Mouse (Mus musculus) left cerebral cortex, adult 18-20 months (tissue): ENCODE results near the gene Eps15l1. TPM values are rescaled to one million over a fixed set of nuclear protein-coding genes. Genes with fewer than 3 reads are reported as not detected.
A peak's percentile ranks its signal among the peaks of the same experiment; 100 is the strongest.

Source experiments
- DNase-seq, 2 experiments: peaks; one replicate each; pipeline ENCODE4 v3.0.0; 2021 to 2022; ENCODE audit warnings: low spot score in 2 of 2, mixed read lengths in 1 of 2
- total RNA-seq, 2 experiments: library from RNA; stranded (reverse); gene quantifications; 2 replicates each; pipeline ENCODE4 v1.2.3; 2021

Gene Eps15l1
- total RNA-seq, 2 experiments from 2014 or later, result 62.2 to 63.4 TPM

GRCm38 (mm10) chr8:72351405-72352005 is 69.8 kb downstream of the Eps15l1 start:
- DNase-seq, result no peak

DNA sequence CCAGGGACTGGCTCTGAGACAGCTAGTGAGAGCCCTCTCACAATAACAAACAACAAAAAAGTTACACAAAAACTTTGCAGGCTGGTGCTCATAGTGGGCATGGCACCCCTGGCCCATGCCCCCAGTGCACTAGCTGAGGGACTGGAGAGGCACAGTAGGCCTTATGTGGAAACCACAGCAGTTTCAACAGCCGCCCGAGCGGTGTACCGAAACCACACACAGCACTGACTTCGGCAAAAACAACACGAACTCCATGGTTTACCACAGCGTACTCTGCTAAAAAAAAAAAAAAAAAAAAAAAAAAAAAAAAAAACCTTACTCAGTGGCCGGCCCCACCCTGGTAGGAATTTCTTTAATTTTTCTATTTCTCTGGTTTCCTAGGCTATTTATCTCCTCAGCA is 70.5 kb downstream of the Eps15l1 start:
- DNase-seq, result no peak

GRCm38 (mm10) chr8:72349838-72350237 is 71.4 kb downstream of the Eps15l1 start:
- DNase-seq, result no peak

DNA sequence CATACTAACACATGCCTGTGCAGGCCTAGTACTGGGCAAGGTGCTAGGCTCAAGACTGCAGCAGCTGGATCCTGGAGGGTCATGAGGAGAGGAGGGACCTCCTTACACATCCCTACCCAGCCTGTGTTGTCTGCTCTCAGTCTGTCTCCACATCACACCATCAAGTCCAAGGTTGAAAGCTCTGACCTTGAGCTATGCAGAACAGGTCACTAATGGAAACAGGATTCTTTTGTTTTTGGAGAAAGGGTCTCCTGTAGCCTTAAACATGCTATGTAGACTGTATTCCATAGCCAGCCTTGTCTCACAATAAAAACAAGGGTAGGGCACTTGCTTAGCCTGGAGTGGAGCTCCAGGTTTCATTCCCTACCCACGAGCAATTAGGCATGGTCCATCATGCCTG is 72.3 kb downstream of the Eps15l1 start:
- no peak for DNase-seq

GRCm38 (mm10) chr8:72348114-72348513 is 73.1 kb downstream of the Eps15l1 start:
- DNase-seq, result no peak

- no peak for DNase-seq
Measured at GRCm38 (mm10) chr8:72347553-72347952, 73.7 kb downstream of the Eps15l1 start.

DNA sequence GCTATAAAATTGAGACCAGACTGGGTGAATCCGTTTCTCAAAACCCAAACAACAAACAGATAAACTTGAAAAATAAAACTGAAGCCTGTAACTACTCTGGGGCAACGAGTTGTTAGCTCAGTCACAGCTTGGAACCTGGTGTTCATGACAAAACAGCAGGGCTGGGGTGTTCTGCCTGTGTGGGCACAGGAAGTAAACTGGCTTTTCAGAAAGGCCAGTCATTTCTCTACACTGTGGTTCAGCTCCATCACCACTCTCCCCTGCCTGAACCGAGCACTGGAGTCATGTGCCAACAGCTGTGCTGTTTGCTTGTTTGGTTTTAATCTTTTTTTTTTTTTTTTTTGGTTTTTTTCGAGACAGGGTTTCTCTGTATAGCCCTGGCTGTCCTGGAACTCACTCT is 77.5 kb downstream of the Eps15l1 start:
- DNase-seq, result no peak

- DNase-seq, result no peak
Measured at GRCm38 (mm10) chr8:72342556-72343300, 78.5 kb downstream of the Eps15l1 start.

- no peak for DNase-seq
Measured at GRCm38 (mm10) chr8:72337034-72337433, 84.2 kb downstream of the Eps15l1 start.

DNA sequence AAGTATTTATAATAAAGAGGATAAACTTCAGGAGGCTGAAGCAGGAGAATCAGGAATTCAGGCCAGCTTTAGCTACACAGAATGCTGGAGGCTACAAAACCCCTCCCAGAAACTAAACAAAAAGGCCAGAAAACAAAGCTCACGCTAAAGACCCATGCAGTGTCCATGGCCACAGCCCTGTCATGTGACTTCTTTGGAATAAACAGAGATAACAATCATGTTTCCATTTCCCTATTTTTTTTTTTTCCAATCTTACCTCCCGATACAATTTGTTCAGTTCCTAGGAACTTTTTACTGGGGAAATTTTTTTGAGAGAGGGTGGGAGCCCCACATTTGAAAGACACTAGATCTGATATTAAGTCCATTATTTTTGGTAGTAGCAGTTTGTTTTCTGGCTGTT is 85.0 kb downstream of the Eps15l1 start:
- DNase-seq, result no peak

DNA sequence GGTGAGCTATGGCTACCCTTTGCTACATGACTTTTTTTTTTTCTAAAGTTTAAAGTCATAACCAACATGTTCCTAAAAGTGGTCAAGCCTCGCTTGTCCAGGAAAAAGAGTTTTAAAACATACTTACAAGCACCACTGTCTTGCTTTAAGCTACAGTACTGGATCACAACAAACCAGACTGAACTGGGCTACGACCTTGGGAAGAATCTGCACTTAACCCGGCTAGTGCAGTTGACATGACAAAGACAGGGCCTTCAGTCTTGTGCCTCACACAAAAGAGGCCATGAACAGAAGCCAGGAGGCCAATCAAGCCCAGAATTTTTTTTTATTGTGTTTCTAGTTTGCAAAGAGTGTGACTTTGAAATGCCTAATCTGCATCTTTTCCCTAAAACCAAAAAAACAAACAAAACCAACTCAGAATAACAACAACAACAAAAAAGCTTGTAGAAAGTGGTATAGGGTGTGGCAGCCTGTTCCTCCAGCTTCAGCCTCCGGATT is 87.1 kb downstream of the Eps15l1 start:
- DNase-seq, result no peak

DNA sequence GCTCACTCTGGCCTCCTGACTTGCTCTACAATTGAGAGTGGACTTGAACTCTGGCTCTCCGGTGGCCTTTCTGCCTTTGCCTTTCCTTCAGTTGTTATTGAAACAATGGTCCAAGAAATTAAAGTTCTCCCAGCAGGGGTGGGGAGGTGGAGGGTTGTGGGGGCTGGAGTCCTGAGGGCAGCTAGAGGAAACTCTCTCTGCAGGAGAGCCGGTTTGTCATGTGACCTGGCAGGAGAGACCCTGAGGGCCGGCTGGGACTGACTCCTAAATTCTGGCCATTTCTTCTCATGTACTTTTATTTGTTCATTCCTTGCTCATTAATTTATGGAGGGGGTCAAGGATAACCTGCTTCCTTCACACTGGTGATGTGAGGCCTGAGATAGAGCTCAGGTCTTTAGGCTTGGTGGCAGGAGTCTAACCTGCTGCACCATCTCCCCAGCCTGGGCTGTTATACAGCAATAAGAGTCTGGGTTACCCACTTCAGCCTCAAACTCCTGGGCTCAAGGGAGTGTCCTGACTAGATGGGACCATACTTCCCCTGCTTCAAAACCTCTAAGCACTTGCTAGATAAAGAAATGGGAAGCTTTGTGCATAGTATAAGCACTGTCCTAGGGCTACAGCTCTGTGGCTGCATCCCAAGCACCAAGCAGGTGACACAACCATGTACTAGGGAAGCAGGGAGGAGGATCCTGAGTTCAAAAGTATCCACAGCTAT is 87.7 kb downstream of the Eps15l1 start:
- no peak for DNase-seq

DNA sequence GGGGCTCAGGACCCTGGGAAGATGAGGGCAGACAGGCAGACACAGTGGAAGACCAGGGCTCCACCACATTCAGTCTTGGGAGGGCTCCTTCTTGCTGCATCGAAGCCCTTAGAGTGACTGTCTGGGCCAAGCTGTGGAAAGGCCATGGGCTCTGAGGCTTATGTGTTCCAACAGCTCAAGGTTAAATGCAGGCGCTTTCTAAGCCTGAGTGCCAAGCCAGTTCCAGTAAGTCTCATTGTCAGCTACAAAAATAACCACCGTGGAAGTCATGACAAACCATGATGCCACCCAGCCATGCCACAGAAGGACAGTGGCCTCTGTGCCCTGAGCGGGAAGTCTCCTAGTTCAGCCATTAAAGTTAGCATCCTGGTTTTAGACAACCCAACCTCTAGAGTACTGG is 89.6 kb downstream of the Eps15l1 start:
- no peak for DNase-seq

DNA sequence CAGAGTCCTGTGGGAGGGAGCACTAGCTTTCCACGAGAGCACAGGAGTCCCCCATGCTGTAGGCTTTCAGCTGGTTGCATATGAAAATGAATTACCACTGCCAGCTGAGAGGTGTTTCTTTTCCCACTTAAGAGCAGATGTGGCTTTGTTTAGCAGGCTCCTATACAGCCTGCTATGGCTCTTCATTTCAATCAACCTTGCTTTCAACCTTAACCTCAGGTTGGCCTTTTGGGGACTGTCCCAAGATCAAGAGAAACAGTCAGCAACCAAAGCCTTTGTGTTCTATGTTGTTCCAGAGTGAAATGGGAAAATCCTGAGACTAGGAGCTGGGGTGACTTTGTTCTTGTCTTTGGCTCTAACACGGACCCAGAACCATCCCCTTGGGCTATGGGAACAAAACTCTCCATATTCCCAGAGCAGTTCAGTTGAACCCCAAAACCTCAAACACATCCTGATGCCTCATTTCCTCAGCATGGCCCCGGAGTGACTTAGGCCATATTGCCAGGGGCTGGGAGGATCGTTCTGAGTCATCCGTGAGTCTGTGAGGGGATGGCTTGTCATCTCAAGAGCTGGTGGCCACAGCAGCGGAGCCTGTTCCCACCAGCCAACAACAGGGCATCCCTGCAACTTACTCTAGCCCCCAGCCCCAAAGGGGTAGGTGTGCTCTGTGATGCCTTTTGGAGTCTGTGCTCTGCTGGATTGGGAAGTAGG is 90.3 kb downstream of the Eps15l1 start:
- DNase-seq, result no peak

GRCm38 (mm10) chr8:72329116-72329515 is 92.1 kb downstream of the Eps15l1 start:
- no peak for DNase-seq

- DNase-seq, result no peak
Measured at GRCm38 (mm10) chr8:72324708-72325107, 96.6 kb downstream of the Eps15l1 start.

DNA sequence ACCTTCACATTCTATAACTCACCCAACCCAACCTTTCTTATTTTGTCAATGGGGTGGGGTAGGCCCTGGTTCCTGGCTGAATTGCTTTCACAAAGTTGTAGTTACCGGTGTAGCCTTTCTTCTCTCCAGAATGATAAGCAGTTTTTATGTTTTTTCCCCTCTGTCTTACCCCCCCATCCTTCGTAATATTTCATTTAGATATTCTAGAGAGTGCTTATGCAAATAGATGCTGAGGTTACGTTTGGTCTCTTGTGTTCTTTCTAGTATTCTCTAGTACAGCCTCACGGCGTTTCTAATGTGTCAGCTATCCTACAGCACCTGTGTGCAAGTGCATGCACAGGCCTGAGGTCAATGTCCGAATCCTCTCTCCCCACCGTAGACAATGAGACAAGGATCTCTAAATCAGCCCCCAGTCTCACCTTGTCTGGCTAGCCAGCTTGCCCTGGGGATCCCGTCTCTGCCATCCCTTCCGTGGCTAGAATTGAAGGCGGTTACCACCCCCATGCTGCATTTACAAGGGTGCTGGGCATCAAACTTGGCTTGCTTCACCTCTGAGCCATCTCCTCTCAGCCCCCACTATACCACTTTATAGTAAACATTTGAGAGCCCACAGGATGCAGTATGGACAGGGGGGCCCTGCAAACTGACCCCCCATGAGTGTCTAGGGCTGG is 97.1 kb downstream of the Eps15l1 start:
- DNase-seq, result no peak

DNA sequence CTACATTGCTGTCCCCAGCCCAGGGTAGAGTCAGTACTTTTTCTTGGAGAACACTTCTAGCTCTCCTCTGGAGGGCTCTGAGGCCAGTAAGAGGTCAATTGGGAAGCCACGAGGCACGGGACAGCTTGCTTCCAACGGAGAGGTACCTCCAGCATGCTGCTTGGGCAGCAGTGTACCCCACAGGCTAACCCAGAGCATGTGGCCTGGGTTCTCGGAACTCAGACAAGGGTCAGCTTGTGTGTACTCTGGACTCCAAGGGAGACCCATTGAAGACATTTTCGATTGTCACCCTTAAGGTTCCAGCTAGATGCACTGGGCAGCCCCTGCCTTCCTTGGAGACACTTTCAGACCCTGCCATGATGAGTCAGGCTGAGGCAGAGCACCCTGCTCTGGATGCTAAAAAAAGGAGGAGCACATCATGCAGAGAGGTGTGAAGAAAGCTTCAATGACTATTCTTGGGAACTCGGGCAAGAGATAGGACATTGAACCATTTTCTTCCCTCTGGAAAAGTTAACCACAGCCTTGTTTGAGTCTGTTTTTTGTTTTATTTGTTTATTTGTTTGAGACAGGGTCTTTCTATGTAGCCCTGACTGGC is 98.0 kb downstream of the Eps15l1 start:
- DNase-seq, result peak in 1 of 2 experiments; percentile 28

GRCm38 (mm10) chr8:72322471-72322889 is 98.8 kb downstream of the Eps15l1 start:
- DNase-seq, result no peak

DNA sequence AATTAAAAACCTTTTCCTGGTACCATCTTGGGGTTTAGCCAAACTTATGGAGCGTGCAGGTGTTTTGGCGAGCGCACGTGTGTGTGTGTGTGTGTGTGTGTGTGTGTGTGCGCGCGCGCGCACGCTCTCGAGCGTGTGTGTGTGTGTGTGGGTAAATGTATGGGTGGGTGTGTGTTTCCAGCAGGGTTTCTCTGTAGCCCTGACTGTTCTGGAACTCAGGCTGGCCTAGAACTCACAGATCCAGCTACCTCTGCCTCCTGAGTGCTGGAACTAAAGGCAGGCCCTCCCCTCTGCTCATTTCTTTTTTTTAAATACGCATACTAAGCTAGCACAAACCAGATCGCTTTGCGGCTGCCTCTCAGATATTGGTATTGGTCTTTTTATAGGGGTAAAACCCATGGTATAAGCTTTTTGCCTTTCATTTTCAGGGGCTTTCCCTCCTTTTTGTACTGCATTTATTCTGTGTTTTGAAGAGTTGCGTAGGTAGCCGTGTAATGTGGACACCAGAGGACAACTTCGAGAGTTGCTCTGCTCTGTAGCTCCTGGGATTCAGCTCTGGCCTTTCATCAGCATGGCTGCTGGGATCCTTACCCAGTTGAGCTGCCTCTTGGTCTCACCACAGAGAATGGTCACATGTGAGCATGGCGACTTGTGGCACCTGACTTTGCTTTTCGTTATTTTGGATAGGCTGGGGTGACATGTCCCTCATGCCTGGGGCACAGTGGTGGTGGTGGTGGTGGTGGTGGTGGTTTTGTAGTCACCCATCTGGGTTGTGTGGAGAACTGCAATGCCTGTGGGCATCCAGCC is 99.4 kb downstream of the Eps15l1 start:
- no peak for DNase-seq
